Mouse (Mus musculus) c-Kit-positive CD71-positive TER-119-positive erythroid progenitor cells, embryonic 14.5 days (primary cell): ENCODE data around the gene Dio1.

Source experiments
- DNase-seq: peaks from one replicate; pipeline ENCODE4 v3.0.0-alpha.2; 2013; ENCODE audit warnings: low spot score

Dio1 gene

DNA sequence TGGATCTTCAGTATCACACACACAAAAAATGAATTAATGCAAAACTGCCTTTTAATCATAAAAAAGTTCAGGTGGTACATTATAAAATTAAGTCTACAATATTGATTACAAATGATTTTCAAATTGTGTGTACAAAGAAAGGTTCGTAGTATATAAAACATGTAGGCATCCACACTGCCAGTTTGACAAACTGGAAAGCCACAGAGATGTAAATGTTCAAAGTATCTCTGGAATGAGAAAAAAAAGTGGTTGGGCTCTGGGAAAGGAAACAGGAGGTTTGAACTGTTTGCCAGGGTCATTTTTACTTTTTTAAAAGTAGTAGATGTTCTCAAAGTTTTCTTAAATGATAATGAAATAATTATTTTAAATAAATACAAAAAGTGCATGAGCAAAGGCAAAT, 60.9 kb downstream of the Dio1 start:
- DNase-seq, result no peak

DNA sequence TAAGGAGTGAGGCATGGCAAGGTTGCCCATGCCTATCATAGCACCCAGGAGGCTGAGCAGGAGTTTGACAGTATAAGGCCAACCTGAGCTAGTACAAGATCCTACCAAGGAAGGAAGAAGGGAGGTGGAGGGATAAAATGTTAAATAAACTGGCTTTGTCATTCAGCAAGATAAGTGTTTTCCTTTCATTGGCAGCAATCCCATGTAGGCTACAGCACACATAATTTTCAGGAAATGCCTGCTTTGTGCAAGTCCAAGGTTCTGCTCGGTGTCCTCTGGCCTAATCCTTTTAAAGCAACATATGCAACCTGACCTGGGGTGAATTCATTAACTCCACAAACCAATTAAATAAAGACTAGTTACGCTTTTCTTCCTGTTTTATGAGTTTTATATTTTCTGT, 61.6 kb downstream of the Dio1 start:
- DNase-seq, result no peak

DNA sequence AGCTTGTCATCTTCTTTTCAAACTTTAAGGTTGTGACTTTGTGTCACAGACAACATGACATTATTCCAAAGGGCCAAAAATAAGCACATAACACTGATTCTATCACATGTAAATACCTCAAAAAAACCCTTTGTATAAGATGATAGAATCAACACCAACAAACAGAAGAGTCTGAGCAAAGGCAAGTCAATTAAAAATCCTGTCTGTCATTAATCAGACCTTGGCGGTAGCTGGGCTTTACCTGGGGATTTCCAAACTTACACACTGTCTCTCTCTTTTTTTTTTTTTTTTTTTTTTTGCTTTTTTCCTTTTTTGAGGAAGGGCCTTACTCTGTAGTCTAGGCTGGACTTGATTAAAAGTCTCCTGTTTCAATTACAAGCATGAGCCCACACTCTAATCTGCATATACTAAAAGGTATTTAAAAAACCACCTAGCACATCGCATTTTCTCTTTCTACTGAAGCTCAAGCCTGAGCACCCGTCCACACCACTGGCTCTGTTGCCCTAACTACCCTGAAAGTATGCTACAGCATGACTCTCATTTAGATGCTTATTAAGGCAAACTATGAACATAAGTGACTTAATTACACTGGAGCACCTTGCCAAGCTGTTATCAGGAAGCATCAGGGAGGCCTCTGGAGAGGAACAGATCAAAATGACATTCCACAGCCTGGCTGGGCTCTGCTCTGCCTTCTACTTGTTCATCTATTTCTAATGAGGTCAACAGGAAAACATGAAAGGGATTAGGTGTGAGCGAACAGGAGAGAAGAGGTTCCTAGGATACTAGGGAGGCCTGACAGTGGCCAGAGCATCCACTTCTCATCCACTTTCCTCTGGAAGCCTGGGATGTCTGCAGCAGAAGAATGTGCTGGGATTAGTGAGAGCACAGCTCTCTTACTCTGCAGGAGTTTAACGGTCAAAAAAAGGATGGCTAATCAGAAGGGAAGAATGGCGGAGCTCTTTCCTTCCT, 63.3 kb downstream of the Dio1 start:
- no peak for DNase-seq
